21 mouse cellular contexts compared by ENCODE assay signal in the genomic region with DNA sequence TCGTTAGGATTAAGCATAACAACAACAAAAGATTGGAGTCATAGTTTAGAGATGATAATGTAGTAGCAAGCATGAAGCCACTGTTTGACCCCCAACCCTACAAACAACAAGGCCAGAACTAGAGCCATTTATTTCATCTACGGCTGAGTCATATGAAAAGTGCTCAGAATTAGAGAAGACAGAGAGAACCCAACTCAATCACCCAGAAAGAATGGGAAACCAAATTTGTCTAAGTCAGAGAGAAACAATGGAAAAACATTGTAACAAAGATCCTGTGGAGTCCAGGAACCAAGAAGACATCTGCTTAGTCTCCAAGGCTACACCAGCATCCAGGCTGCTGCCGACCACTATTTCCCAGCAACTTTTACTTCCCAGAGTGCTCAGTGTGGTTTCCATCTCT. TPM values are rescaled to one million over a fixed set of nuclear protein-coding genes. Genes with fewer than 3 reads are reported as not detected.
A peak's percentile ranks its signal among the peaks of the same experiment; 100 is the strongest.
DNase-seq lines count a peak whose midpoint lies in the region; ATAC-seq and TF ChIP-seq lines count a peak whose summit lies in the region.
"Had no signal": no experiment of that assay in that cellular context is flagged by ENCODE, and none has a peak within 500 bp of the region (broad histone marks: within the 10 kb centered on the region; RNA-seq: fewer than 3 reads in every experiment).

No protein-coding gene starts in this region.

- no peak overlapping the region; the same call in 1 of the 2 replicates for H3K9ac ChIP-seq in heart, embryonic 14.5 days (ENCODE audit: low read length)
- H3K9ac ChIP-seq: embryonic facial prominence, embryonic 15.5 days; hindbrain, embryonic 14.5 days; intestine, embryonic 15.5 days; kidney, embryonic 15.5 days had no signal

- H3K4me1 ChIP-seq in heart, embryonic 10.5 days: peaks cover 81% of the 10 kb centered on the region
- H3K4me1 ChIP-seq in heart, embryonic 14.5 days (ENCODE audit: control insufficient read depth in 2 of 2, insufficient read depth in 2 of 2, low read length in 2 of 2): peaks cover 40 to 64% of the 10 kb centered on the region in 2 experiments
- H3K4me1 ChIP-seq: intestine, embryonic 15.5 days had no signal

- H3K9me3 ChIP-seq in heart, embryonic 10.5 days: no peaks in the 10 kb centered on the region
- H3K9me3 ChIP-seq in heart, embryonic 14.5 days (ENCODE audit: control insufficient read depth, low read length): no peaks in the 10 kb centered on the region
- H3K9me3 ChIP-seq: embryonic facial prominence, embryonic 15.5 days; forebrain, embryonic 10.5 days; hindbrain, embryonic 10.5 days; intestine, embryonic 15.5 days; kidney, embryonic 15.5 days had no signal

- no peak for TF ChIP-seq CTCF in layer of hippocampus, adult 2 months (conservative IDR thresholded peaks at IDR 0.05)

- 68% methylated on average over 3 of the region's 3 CpGs for WGBS in heart, embryonic 10.5 days
- WGBS in heart, embryonic 14.5 days: 71% methylated on average over 3 of the region's 3 CpGs

- no peak for DNase-seq in heart, embryonic 10.5 days (ENCODE audit: low spot score)
- no peak for DNase-seq in heart, adult 18-20 months
- DNase-seq in heart, postnatal 10 days: no peak
- no peak for DNase-seq in layer of hippocampus, adult 2 months (ENCODE audit: low spot score in 2 of 2)
- DNase-seq in layer of hippocampus, adult 9-11 months: no peak
- peak; percentile 70 for DNase-seq in Muller cell, postnatal 12 days (ENCODE audit: inconsistent ontology term)
- DNase-seq in retina, postnatal 1 day: no peak
- DNase-seq: adrenal gland, adult 8-10 months; cerebellum, adult 2 months; cerebellum, postnatal 10 days; embryo, embryonic 11 days; kidney, adult 2 months had no signal

- peak overlapping the region; percentile 86 for H3K27ac ChIP-seq in heart, embryonic 10.5 days
- H3K27ac ChIP-seq in heart, embryonic 14.5 days (replicated peaks in 1 of 2; ENCODE audit: control insufficient read depth in 1 of 2, insufficient read depth in 1 of 2, low read depth in 2 of 2, low read length in 2 of 2): peak overlapping the region; percentile 76 to 83
- peak overlapping the region; percentile 71; the same call in 1 of the 2 replicates for H3K27ac ChIP-seq in layer of hippocampus, adult 2 months
- H3K27ac ChIP-seq: embryonic facial prominence, embryonic 15.5 days; forebrain, embryonic 10.5 days; hindbrain, embryonic 10.5 days; hindbrain, embryonic 14.5 days; intestine, embryonic 15.5 days; kidney, embryonic 15.5 days had no signal

- H3K36me3 ChIP-seq in heart, embryonic 10.5 days: peaks cover 5% of the 10 kb centered on the region; the same call in 1 of the 2 replicates
- peaks cover 3% of the 10 kb centered on the region; the same call in 1 of the 2 replicates for H3K36me3 ChIP-seq in heart, embryonic 14.5 days (ENCODE audit: control insufficient read depth, insufficient read depth, low read length)
- H3K36me3 ChIP-seq: forebrain, embryonic 10.5 days; intestine, embryonic 15.5 days had no signal

- no peaks in the 10 kb centered on the region for H3K27me3 ChIP-seq in heart, embryonic 10.5 days (ENCODE audit: insufficient read depth, poor library complexity, severe bottlenecking)
- H3K27me3 ChIP-seq in heart, embryonic 14.5 days (ENCODE audit: control insufficient read depth, insufficient read depth, low read length): no peaks in the 10 kb centered on the region
- H3K27me3 ChIP-seq: embryonic facial prominence, embryonic 15.5 days; intestine, embryonic 15.5 days; kidney, embryonic 15.5 days had no signal

- H3K4me3 ChIP-seq in heart, embryonic 10.5 days: no peak overlapping the region
- no peak overlapping the region for H3K4me3 ChIP-seq in heart, embryonic 14.5 days (ENCODE audit: control insufficient read depth in 1 of 2, insufficient read depth in 1 of 2, low read depth in 1 of 2, low read length in 2 of 2)
- H3K4me3 ChIP-seq in layer of hippocampus, adult 2 months: no peak overlapping the region
- H3K4me3 ChIP-seq: embryonic facial prominence, embryonic 15.5 days; erythroblast, embryonic 14.5 days; forebrain, embryonic 10.5 days; hindbrain, embryonic 10.5 days; intestine, embryonic 15.5 days; kidney, embryonic 15.5 days had no signal

- no peak for ATAC-seq in heart, embryonic 14.5 days (ENCODE audit: insufficient number of reproducible peaks, insufficient read depth, low FRiP score, low read depth)
- ATAC-seq: forebrain, embryonic 14.5 days; intestine, embryonic 15.5 days had no signal

- intact Hi-C loops in heart, postnatal 10 days (cut with DNase I): loop anchor here (5.0 kb wide), 1 partner anchor 73 kb away; no protein-coding TSS in a partner anchor

- H3K4me2 ChIP-seq in heart, embryonic 14.5 days (ENCODE audit: low read length): peak overlapping the region; percentile 37; the same call in 1 of the 2 replicates
- H3K4me2 ChIP-seq: embryonic facial prominence, embryonic 15.5 days; hindbrain, embryonic 14.5 days; intestine, embryonic 15.5 days; kidney, embryonic 15.5 days had no signal

RNA-seq across cellular contexts. Expression of a gene that starts 19.7 kb away (rescaled TPM):
- 29.1 and 46.4 TPM in 2 replicates for polyA plus RNA-seq in heart, embryonic 10.5 days (2016; fragmentation: Nextera tagmentation; extraction: Ambion mirVana)
- 100 to 1,000 TPM; 110 to 116 TPM for total RNA-seq in heart, adult 18-20 months (2021)
- 47.8 and 55.2 TPM in 2 replicates for polyA plus RNA-seq in heart, embryonic 14.5 days (2014; fragmentation: Nextera tagmentation; extraction: Ambion mirVana)
- total RNA-seq in heart, postnatal 10 days (2021): 100 to 1,000 TPM in 1 of 2 experiments, 10 to 100 TPM in 1; 98.7 to 101 TPM
- total RNA-seq in layer of hippocampus, adult 2 months (2021): 10 to 100 TPM; 20.9 to 21.7 TPM

Comparison
In these comparisons a context has a peak if more than half of its experiments do, and no peak if none do; other contexts are left out.
1. RNA of a gene that starts 19.7 kb away (total RNA-seq): 110 to 116 TPM in heart, adult 18-20 months and 98.7 to 101 TPM in heart, postnatal 10 days; 20.9 to 21.7 TPM in layer of hippocampus, adult 2 months; every median in the first group is over 4 times any median in the second.
2. Peak in every context shown above with its lines, with median percentiles within 50 percentile points of each other: H3K27ac ChIP-seq.